Mouse (Mus musculus): ENCODE data around the gene Rab5if. TPM values are rescaled to one million over a fixed set of nuclear protein-coding genes. Genes with fewer than 3 reads are reported as not detected.

Rab5if gene
- polyA plus RNA-seq, 1 experiment from 2014 or later = 174 TPM

- Histone ChIP-seq H3K36me3 (replicated peaks) (peaks cover 6% of the 10 kb centered on the region; the same call in 1 of the 2 replicates), H3K9me3 (no peaks in the 10 kb centered on the region), H3K4me3 (no peak overlapping the region), H3K4me1 (0 out of 2 replicates have a peak, but pooled peaks cover 4% of the 10 kb centered on the region), H3K27ac (replicated peaks) (no peak overlapping the region), H3K27me3 (replicated peaks; ENCODE audit: low read depth, poor library complexity, severe bottlenecking) (no peaks in the 10 kb centered on the region)
- DNase-seq (ENCODE audit: low spot score) = no peak
- 84% methylated on average over 5 of the region's 5 CpGs for WGBS
These were observed 60.1 kb downstream of the Rab5if start for GRCm38 (mm10) chr2:156923057-156923456.

Other genes with a start within 250 kb of the Rab5if start
- gene Dlgap4, start 249.4 kb upstream of the Rab5if start, polyA plus RNA-seq (2016; fragmentation: Nextera tagmentation; extraction: Ambion mirVana) = 145 and 147 TPM in 2 replicates
- 82.9 and 91.7 TPM in 2 replicates for gene Myl9, start 87.7 kb upstream of the Rab5if start, polyA plus RNA-seq (2016; fragmentation: Nextera tagmentation; extraction: Ambion mirVana)
- 112 and 114 TPM in 2 replicates for gene Tgif2, start 23.1 kb upstream of the Rab5if start, polyA plus RNA-seq (2016; fragmentation: Nextera tagmentation; extraction: Ambion mirVana)
- gene 4930518I15Rik, start 5.2 kb upstream of the Rab5if start, polyA plus RNA-seq (2016; fragmentation: Nextera tagmentation; extraction: Ambion mirVana) = 9.9 and 10.0 TPM in 2 replicates
- gene Sla2, start 24.1 kb downstream of the Rab5if start, polyA plus RNA-seq (2016; fragmentation: Nextera tagmentation; extraction: Ambion mirVana) = 0.29 and 0.49 TPM in 2 replicates
- gene Ndrg3, start 128.9 kb downstream of the Rab5if start, polyA plus RNA-seq (2016; fragmentation: Nextera tagmentation; extraction: Ambion mirVana) = 40.4 and 41.1 TPM in 2 replicates
- gene Dsn1, start 144.0 kb downstream of the Rab5if start, polyA plus RNA-seq (2016; fragmentation: Nextera tagmentation; extraction: Ambion mirVana) = 51.7 and 53.8 TPM in 2 replicates
- gene Soga1, start 216.1 kb downstream of the Rab5if start, polyA plus RNA-seq (2016; fragmentation: Nextera tagmentation; extraction: Ambion mirVana) = 4.5 and 4.7 TPM in 2 replicates
- not detected in 2 replicates for gene Tldc2, start 223.9 kb downstream of the Rab5if start, polyA plus RNA-seq (2016; fragmentation: Nextera tagmentation; extraction: Ambion mirVana)

All from embryonic facial prominence, embryonic 10.5 days (tissue).